Mouse (Mus musculus): ENCODE results near the gene Rsc1a1. TPM values are rescaled to one million over a fixed set of nuclear protein-coding genes. Genes with fewer than 3 reads are reported as not detected.
A peak's percentile ranks its signal among the peaks of the same experiment; 100 is the strongest.

Rsc1a1 gene
- total and polyA plus RNA-seq, 2 experiments = 16.3 to 70.9 TPM

DNA sequence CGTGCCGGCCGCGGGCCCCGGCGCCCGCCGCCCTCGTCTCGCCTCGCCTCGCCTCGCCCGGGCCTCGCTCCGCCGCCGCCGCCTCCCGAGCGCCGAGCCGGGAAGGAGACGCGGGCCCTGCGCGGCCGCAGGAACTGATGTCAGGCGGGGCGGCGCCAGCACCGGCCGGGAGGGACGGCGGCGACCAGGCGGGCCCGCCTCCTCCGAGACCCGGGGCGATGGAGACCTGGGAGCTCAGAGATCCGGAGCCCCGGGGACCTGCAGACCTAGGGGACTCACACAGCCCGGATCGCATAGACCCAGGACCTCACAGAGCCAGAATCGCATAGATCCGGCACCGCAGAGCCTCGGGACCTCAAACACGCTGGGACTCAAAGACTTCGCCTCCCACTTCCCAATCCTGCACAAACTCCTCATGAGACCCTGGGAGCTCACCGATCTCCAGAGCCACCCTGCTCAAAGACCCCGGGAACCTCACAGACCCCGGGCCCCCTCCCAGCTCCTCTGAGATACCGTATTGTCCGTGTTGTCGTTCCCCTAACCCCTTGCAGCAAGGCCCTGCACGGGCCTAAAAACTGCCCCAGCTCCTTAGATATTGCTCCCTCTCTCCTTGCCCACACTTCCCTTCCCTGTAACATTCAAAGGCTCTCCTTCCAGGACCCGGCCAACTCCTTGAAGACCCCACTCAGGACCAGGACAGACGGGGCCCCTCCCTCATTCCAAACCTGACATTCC, 21.2 kb downstream of the Rsc1a1 start:
- Histone ChIP-seq H3K36me3 (ENCODE audit: control insufficient read depth, insufficient read depth, low read length) (no peaks in the 10 kb centered on the region), H3K27me3 (ENCODE audit: control insufficient read depth, insufficient read depth, low read length) (no peaks in the 10 kb centered on the region), H3K4me1 (ENCODE audit: control insufficient read depth, insufficient read depth, low read length) (peaks cover 10% of the 10 kb centered on the region), H3K79me2 (ENCODE audit: control insufficient read depth, insufficient read depth, low read length) (no peaks in the 10 kb centered on the region; the same call in 1 of the 2 replicates), H3K27ac (replicated peaks; ENCODE audit: insufficient read depth, low read depth, low read length) (0 out of 2 replicates have a peak overlapping the region, but pooled peaks have one; percentile 7), H3K9ac (ENCODE audit: low read depth, low read length) (peak overlapping the region; percentile 57), H3K4me3 (ENCODE audit: insufficient read depth, low read depth, low read length) (peak overlapping the region; percentile 60)
- TF ChIP-seq CTCF (IDR thresholded peaks at IDR 0.05; ENCODE audit: low read depth, low read length) = no peak
- TF ChIP-seq POLR2A (IDR thresholded peaks at IDR 0.05; ENCODE audit: extremely low read depth, insufficient read depth, low read length) = 0 out of 2 replicates have a peak, but pooled peaks have one; percentile 14
- 3% methylated on average over 47 of the region's 60 CpGs for WGBS
- DNase-seq (ENCODE audit: extremely low read depth, low read depth, low spot score) = no peak

DNA sequence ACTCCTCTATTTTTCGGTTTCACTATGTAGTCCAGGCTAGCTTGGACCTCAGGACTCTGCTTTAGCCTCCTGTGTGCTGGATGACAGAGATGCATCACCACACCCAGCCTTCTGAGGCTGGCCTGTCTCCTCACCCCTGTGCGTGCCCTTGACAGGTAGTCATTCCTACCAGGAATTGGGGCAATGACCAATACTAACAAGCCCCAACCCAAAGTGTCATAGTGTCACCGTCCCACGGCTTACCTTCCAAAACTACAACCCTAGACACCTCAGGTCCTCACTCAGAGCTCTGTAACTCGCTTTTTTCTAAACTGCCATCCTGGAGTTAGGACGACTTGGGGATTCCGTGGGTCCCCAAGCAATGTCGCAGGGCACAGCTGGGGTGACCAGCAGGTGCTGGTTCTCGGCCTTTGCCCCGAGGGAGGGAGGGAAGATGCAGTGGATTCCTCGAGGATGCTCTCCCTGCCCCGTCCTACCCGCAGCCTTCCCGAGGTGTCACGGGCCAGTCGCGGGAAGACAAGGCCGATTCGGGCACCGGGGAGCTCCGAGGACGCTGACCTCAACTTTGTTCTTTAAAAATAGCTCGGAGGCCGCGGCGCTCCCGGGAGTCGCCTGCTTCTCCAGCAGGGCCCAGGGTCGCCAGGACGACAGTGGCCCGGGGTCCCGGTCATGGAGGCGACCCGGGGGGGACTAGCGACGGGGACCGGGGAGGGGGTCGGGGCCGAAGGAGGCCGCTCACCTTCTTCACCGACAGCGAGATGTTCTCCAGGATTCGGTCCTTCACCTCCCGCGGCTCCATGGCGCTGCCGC, 22.1 kb downstream of the Rsc1a1 start:
- 1% methylated on average over 47 of the region's 47 CpGs for WGBS
- no peak for DNase-seq (ENCODE audit: extremely low read depth, low read depth, low spot score)
- Histone ChIP-seq H3K27me3 (ENCODE audit: control insufficient read depth, insufficient read depth, low read length) (no peaks in the 10 kb centered on the region), H3K9ac (ENCODE audit: low read depth, low read length) (peak overlapping the region; percentile 57), H3K4me3 (ENCODE audit: insufficient read depth, low read depth, low read length) (peak overlapping the region; percentile 60), H3K36me3 (ENCODE audit: control insufficient read depth, insufficient read depth, low read length) (no peaks in the 10 kb centered on the region), H3K27ac (replicated peaks; ENCODE audit: insufficient read depth, low read depth, low read length) (peak overlapping the region; percentile 39; the same call in 1 of the 2 replicates), H3K79me2 (ENCODE audit: control insufficient read depth, insufficient read depth, low read length) (peaks cover 6% of the 10 kb centered on the region; the same call in 1 of the 2 replicates), H3K4me1 (ENCODE audit: control insufficient read depth, insufficient read depth, low read length) (peaks cover 10% of the 10 kb centered on the region)
- TF ChIP-seq POLR2A (IDR thresholded peaks at IDR 0.05; ENCODE audit: extremely low read depth, insufficient read depth, low read length) = no peak
- TF ChIP-seq CTCF (IDR thresholded peaks at IDR 0.05; ENCODE audit: low read depth, low read length) = no peak

DNA sequence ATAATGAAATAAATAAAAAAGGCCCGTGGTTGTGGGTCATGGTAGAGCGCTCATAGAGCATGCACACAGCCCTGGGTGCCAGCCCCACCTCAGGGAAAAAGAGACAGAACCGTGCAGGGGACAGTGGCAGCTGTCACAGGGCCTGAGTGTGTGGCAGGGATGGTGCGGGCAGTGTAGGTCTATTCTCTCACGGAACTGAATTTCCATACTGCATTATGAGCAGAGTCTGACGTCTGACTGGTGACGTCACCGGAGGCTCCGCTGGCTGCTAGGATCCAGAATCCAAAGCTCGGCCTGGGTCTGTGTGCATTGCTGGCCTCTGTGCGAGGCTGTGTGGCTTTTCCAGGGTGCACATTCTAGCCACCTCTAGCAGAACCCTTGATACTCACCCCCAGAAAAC, 24.5 kb downstream of the Rsc1a1 start:
- H3K9ac ChIP-seq (ENCODE audit: low read depth, low read length) = no peak overlapping the region
- no peaks in the 10 kb centered on the region for H3K36me3 ChIP-seq (ENCODE audit: control insufficient read depth, insufficient read depth, low read length)
- H3K27ac ChIP-seq (replicated peaks; ENCODE audit: insufficient read depth, low read depth, low read length) = no peak overlapping the region
- peaks cover 13% of the 10 kb centered on the region; the same call in 1 of the 2 replicates for H3K79me2 ChIP-seq (ENCODE audit: control insufficient read depth, insufficient read depth, low read length)
- H3K4me1 ChIP-seq (ENCODE audit: control insufficient read depth, insufficient read depth, low read length) = peaks cover 20% of the 10 kb centered on the region
- TF ChIP-seq CTCF (IDR thresholded peaks at IDR 0.05; ENCODE audit: low read depth, low read length) (no peak), POLR2A (IDR thresholded peaks at IDR 0.05; ENCODE audit: extremely low read depth, insufficient read depth, low read length) (no peak)
- DNase-seq (ENCODE audit: extremely low read depth, low read depth, low spot score) = no peak
- no peaks in the 10 kb centered on the region for H3K27me3 ChIP-seq (ENCODE audit: control insufficient read depth, insufficient read depth, low read length)
- WGBS = 99% methylated on average over 11 of the region's 11 CpGs
- H3K4me3 ChIP-seq (ENCODE audit: insufficient read depth, low read depth, low read length) = no peak overlapping the region

DNA sequence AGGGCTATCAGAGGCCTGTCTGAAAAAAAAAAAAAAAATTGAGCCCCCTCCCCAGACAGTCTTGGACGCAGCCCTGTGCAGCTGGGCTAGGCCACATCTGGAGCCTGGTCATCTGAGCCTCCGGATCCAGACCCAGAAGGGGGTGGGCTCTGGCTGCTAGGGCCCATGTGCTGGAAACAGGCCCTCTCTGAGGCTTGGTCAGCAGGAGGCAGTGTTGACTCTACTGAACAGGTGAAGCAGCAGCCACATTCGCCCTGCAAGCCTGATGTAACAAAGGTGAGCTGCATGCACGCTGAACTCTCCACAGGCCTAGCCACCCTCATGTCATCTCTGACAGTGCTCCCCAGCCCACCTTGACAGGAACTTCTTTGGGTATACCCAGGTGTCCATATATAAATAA, 25.7 kb downstream of the Rsc1a1 start:
- DNase-seq (ENCODE audit: extremely low read depth, low read depth, low spot score) = no peak
- Histone ChIP-seq H3K36me3 (ENCODE audit: control insufficient read depth, insufficient read depth, low read length) (no peaks in the 10 kb centered on the region), H3K79me2 (ENCODE audit: control insufficient read depth, insufficient read depth, low read length) (peaks cover 13% of the 10 kb centered on the region; the same call in 1 of the 2 replicates), H3K27me3 (ENCODE audit: control insufficient read depth, insufficient read depth, low read length) (no peaks in the 10 kb centered on the region), H3K4me3 (ENCODE audit: insufficient read depth, low read depth, low read length) (no peak overlapping the region), H3K4me1 (ENCODE audit: control insufficient read depth, insufficient read depth, low read length) (peaks cover 20% of the 10 kb centered on the region), H3K27ac (replicated peaks; ENCODE audit: insufficient read depth, low read depth, low read length) (no peak overlapping the region), H3K9ac (ENCODE audit: low read depth, low read length) (no peak overlapping the region)
- 85% methylated on average over 4 of the region's 4 CpGs for WGBS
- TF ChIP-seq CTCF (IDR thresholded peaks at IDR 0.05; ENCODE audit: low read depth, low read length) (peak; percentile 41), POLR2A (IDR thresholded peaks at IDR 0.05; ENCODE audit: extremely low read depth, insufficient read depth, low read length) (no peak)

DNA sequence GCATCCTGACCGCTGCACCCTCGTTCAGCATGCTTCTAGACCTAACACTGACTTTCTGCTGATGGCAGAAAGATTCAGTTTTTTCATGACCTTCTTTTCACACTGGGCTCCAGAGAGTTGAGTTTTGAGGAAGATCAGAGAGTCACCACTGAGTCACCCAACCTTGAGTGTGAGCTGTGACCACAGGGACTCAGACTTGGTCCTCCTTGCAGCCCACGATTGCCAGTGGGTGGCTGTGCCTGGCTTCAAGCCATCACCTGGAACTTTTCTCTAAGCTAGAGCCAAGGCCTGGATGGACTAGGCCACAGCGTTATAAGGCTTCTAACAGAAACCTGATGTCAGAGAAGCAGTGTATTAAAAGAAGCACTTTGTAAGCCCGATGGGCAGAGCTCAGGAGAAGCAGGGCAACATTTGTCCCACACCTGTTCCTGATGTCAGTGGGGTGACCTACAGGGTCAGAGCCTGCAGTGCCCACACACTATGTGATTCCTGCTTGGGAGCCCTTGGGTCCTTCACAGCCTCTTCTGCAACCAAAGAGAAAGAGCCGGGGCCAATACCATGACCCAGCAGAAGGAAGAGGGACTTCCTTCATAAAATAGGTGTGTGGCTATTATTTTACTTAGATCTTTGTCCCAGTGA, 26.4 kb downstream of the Rsc1a1 start:
- no peaks in the 10 kb centered on the region for H3K27me3 ChIP-seq (ENCODE audit: control insufficient read depth, insufficient read depth, low read length)
- no peak overlapping the region for H3K27ac ChIP-seq (replicated peaks; ENCODE audit: insufficient read depth, low read depth, low read length)
- TF ChIP-seq POLR2A (IDR thresholded peaks at IDR 0.05; ENCODE audit: extremely low read depth, insufficient read depth, low read length) (no peak), CTCF (IDR thresholded peaks at IDR 0.05; ENCODE audit: low read depth, low read length) (no peak)
- H3K9ac ChIP-seq (ENCODE audit: low read depth, low read length) = no peak overlapping the region
- no peak overlapping the region for H3K4me3 ChIP-seq (ENCODE audit: insufficient read depth, low read depth, low read length)
- 78% methylated on average over 6 of the region's 6 CpGs for WGBS
- no peaks in the 10 kb centered on the region for H3K36me3 ChIP-seq (ENCODE audit: control insufficient read depth, insufficient read depth, low read length)
- no peak for DNase-seq (ENCODE audit: extremely low read depth, low read depth, low spot score)
- H3K4me1 ChIP-seq (ENCODE audit: control insufficient read depth, insufficient read depth, low read length) = peaks cover 17% of the 10 kb centered on the region
- peaks cover 15% of the 10 kb centered on the region; the same call in 1 of the 2 replicates for H3K79me2 ChIP-seq (ENCODE audit: control insufficient read depth, insufficient read depth, low read length)
